Mouse (Mus musculus): ENCODE measurements around the gene Blmh. TPM values are rescaled to one million over a fixed set of nuclear protein-coding genes. Genes with fewer than 3 reads are reported as not detected.

Gene Blmh
- polyA plus RNA-seq, 1 experiment: 159 TPM

DNA sequence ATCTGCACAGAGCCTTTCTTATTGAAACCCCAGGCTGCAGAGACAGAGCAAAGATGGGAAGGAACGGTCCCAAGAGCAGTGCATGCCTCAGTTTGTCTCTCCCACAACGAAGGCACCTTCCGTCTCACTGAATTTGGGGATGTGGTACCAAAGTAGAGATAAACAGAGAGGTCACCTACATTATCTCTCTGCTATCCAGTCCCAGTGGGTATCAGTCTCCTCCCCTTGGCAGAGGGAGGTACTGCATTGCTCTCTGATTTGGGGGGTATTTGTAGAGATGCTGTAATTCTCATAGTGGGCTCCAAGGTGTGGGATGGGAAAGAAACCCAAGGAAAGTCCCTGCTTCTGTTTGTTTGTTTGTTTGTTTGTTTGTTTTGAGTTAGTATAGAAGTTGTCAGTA lies 102.0 kb downstream of the Blmh start:
- 65% methylated on average over 3 of the region's 3 CpGs for WGBS
- no peaks in the 10 kb centered on the region for H3K4me1 ChIP-seq (ENCODE audit: control insufficient read depth, insufficient read depth, low read length)
- no peak overlapping the region for H3K4me3 ChIP-seq (ENCODE audit: insufficient read depth, low read depth, low read length)
- TF ChIP-seq POLR2A (IDR thresholded peaks at IDR 0.05; ENCODE audit: insufficient read depth, low read depth, low read length): no peak
- no peak for TF ChIP-seq CTCF (IDR thresholded peaks at IDR 0.05; ENCODE audit: insufficient read depth, low read depth, low read length)
- H3K27ac ChIP-seq (ENCODE audit: insufficient read depth, low read depth, low read length): no peak overlapping the region

DNA sequence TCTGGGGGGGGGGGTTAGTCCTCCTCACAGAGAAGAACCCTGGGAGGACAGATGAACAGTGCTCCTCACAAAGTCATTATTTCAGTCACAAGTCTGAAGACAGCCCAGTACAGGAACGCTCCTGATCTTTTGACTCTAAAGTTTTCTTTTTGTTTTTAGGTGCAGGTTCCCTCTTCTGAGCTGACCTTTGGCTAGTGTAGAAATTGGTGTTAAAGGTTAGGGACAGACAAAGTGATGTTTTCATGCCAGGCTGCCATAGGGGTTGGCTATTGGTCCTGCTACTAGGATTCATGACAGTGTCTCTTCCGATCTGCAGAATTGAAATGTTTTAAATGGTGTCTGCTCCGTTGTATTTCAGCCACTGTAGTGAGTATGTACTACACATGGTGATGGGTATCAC lies 103.5 kb downstream of the Blmh start:
- Histone ChIP-seq H3K4me3 (ENCODE audit: insufficient read depth, low read depth, low read length) (no peak overlapping the region), H3K27ac (ENCODE audit: insufficient read depth, low read depth, low read length) (no peak overlapping the region), H3K4me1 (ENCODE audit: control insufficient read depth, insufficient read depth, low read length) (no peaks in the 10 kb centered on the region)
- TF ChIP-seq POLR2A (IDR thresholded peaks at IDR 0.05; ENCODE audit: insufficient read depth, low read depth, low read length): no peak
- TF ChIP-seq CTCF (IDR thresholded peaks at IDR 0.05; ENCODE audit: insufficient read depth, low read depth, low read length): no peak
- 92% methylated on average over 3 of the region's 3 CpGs for WGBS

- H3K4me1 ChIP-seq (ENCODE audit: control insufficient read depth, insufficient read depth, low read length): no peaks in the 10 kb centered on the region
- WGBS: 79% methylated on average over 14 of the region's 14 CpGs
- no peak overlapping the region for H3K27ac ChIP-seq (ENCODE audit: insufficient read depth, low read depth, low read length)
- no peak overlapping the region for H3K4me3 ChIP-seq (ENCODE audit: insufficient read depth, low read depth, low read length)
- TF ChIP-seq CTCF (IDR thresholded peaks at IDR 0.05; ENCODE audit: insufficient read depth, low read depth, low read length) (no peak), POLR2A (IDR thresholded peaks at IDR 0.05; ENCODE audit: insufficient read depth, low read depth, low read length) (no peak)
Observed at GRCm38 (mm10) chr11:77031151-77031934, 106.7 kb downstream of the Blmh start.

Other genes with a start within 250 kb of the Blmh start
- gene Trarg1, start 245.0 kb upstream of the Blmh start, polyA plus RNA-seq (2012; ENCODE audit: insufficient read depth, insufficient read length, low replicate concordance, missing spikeins): not detected in 2 replicates
- 143 TPM in 1 of 2 replicates, not detected in the other for gene Gosr1, start 161.2 kb upstream of the Blmh start, polyA plus RNA-seq (2012; ENCODE audit: insufficient read depth, insufficient read length, low replicate concordance, missing spikeins)
- gene Cpd, start 77.8 kb upstream of the Blmh start, polyA plus RNA-seq (2012; ENCODE audit: insufficient read depth, insufficient read length, low replicate concordance, missing spikeins): not detected in 2 replicates
- not detected in 2 replicates for gene Tmigd1, start 22.6 kb upstream of the Blmh start, polyA plus RNA-seq (2012; ENCODE audit: insufficient read depth, insufficient read length, low replicate concordance, missing spikeins)
- not detected in 2 replicates for gene Slc6a4, start 73.8 kb downstream of the Blmh start, polyA plus RNA-seq (2012; ENCODE audit: insufficient read depth, insufficient read length, low replicate concordance, missing spikeins)
- not detected in 2 replicates for gene Nsrp1, start 153.6 kb downstream of the Blmh start, polyA plus RNA-seq (2012; ENCODE audit: insufficient read depth, insufficient read length, low replicate concordance, missing spikeins)